Mouse (Mus musculus) CH12.LX (cell line): ENCODE results near the gene Kalrn. TPM values are rescaled to one million over a fixed set of nuclear protein-coding genes. Genes with fewer than 3 reads are reported as not detected.

Experiments used
- DNase-seq: peaks from one replicate; pipeline ENCODE4 v3.0.0-alpha.2; 2013; ENCODE audit errors: extremely low read depth
- H3K27ac ChIP-seq: 2 replicates; pipeline ENCODE4 v1.5.1; 2012; ENCODE audit warnings: low read depth, mild to moderate bottlenecking, control low read depth, moderate library complexity; ENCODE audit not compliant: insufficient read depth
- H3K27me3 ChIP-seq: replicated peaks from 2 replicates; pipeline ENCODE3; 2012; ENCODE audit warnings: inconsistent platforms
- H3K36me3 ChIP-seq, 2 experiments: replicated peaks in 1 of 2; 2 replicates each; pipeline versions ENCODE3 to v1.6.1; 2012; ENCODE audit warnings: inconsistent platforms in 1 of 2, low read length in 1 of 2, mild to moderate bottlenecking in 1 of 2, mixed read lengths in 1 of 2, moderate library complexity in 1 of 2; ENCODE audit not compliant: control insufficient read depth in 1 of 2, insufficient read depth in 1 of 2
- H3K4me1 ChIP-seq, 2 experiments: 2 replicates each; pipeline ENCODE4 v1.6.1; 2012; ENCODE audit warnings: inconsistent platforms in 1 of 2, moderate library complexity in 1 of 2; ENCODE audit not compliant: insufficient read depth in 2 of 2, control insufficient read depth in 1 of 2
- H3K4me2 ChIP-seq: 2 replicates; pipeline ENCODE4 v1.6.1; 2012; ENCODE audit warnings: low read depth, mild to moderate bottlenecking, control low read depth; ENCODE audit not compliant: poor library complexity, insufficient read depth, severe bottlenecking
- H3K4me3 ChIP-seq, 3 experiments: fragments of 150-350 bp in 1 of 3; sonication (generic) in 1 of 3; replicated peaks in 1 of 3; 2 replicates each; pipeline versions ENCODE3 to v1.5.1; 2011 to 2012; ENCODE audit warnings: low read depth in 2 of 3, low read length in 2 of 3, mild to moderate bottlenecking in 2 of 3, moderate library complexity in 2 of 3, control low read depth in 1 of 3, improper control_type of control experiment in 1 of 3, inconsistent platforms in 1 of 3, mixed read lengths in 1 of 3; ENCODE audit not compliant: poor library complexity in 1 of 3
- H3K79me2 ChIP-seq: replicated peaks from 2 replicates; pipeline ENCODE4 v1.6.1; 2012; ENCODE audit warnings: mild to moderate bottlenecking, moderate library complexity; ENCODE audit not compliant: control insufficient read depth, poor library complexity, insufficient read depth, severe bottlenecking; ENCODE audit errors: extremely low read depth
- H3K9ac ChIP-seq: 2 replicates; pipeline ENCODE4 v1.6.1; 2012; ENCODE audit warnings: low read depth, mild to moderate bottlenecking, control low read depth, moderate library complexity; ENCODE audit not compliant: insufficient read depth
- H3K9me3 ChIP-seq: replicated peaks from 2 replicates; pipeline ENCODE3; 2012; ENCODE audit warnings: low read length, inconsistent platforms, mixed read lengths
- CHD1 ChIP-seq: IDR thresholded peaks from 2 replicates; pipeline ENCODE4 v1.6.1; 2012; ENCODE audit warnings: low read depth, low read length, improper control_type of control experiment, inconsistent platforms
- E2F4 ChIP-seq: IDR thresholded peaks from 2 replicates; pipeline ENCODE4 v1.6.1; 2011; ENCODE audit warnings: low read depth, low read length, improper control_type of control experiment; ENCODE audit not compliant: insufficient replicate concordance
- ELF1 ChIP-seq: IDR thresholded peaks from 2 replicates; pipeline ENCODE4 v1.6.1; 2014; ENCODE audit warnings: low read depth, mild to moderate bottlenecking, inconsistent platforms, low read length, improper control_type of control experiment
- EP300 ChIP-seq: IDR thresholded peaks from 2 replicates; pipeline ENCODE4 v1.6.1; 2011; ENCODE audit warnings: low read length, improper control_type of control experiment
- HCFC1 ChIP-seq: IDR thresholded peaks from 2 replicates; pipeline ENCODE4 v1.6.1; 2012; ENCODE audit warnings: low read depth, mild to moderate bottlenecking, inconsistent platforms, low read length, improper control_type of control experiment
- IRF4 ChIP-seq: IDR thresholded peaks from 2 replicates; pipeline ENCODE4 v1.6.1; 2014; ENCODE audit warnings: low read depth, mild to moderate bottlenecking, inconsistent platforms, low read length, improper control_type of control experiment
- JUND ChIP-seq: conservative IDR thresholded peaks from 2 replicates; pipeline ENCODE4 v1.6.1; 2011; ENCODE audit warnings: low read depth, low read length, improper control_type of control experiment
- MAFK ChIP-seq: IDR thresholded peaks from 2 replicates; pipeline ENCODE4 v1.6.1; 2011; ENCODE audit warnings: low read length, improper control_type of control experiment; ENCODE audit not compliant: insufficient replicate concordance
- MAX ChIP-seq: IDR thresholded peaks from 2 replicates; pipeline ENCODE4 v1.6.1; 2011; ENCODE audit warnings: low read length, improper control_type of control experiment
- MAZ ChIP-seq: IDR thresholded peaks from 2 replicates; pipeline ENCODE4 v1.6.1; 2012; ENCODE audit warnings: low read depth, mild to moderate bottlenecking, inconsistent platforms, low read length, improper control_type of control experiment, moderate library complexity
- MXI1 ChIP-seq: IDR thresholded peaks from 2 replicates; pipeline ENCODE4 v1.6.1; 2011; ENCODE audit warnings: mild to moderate bottlenecking, low read depth, low read length, improper control_type of control experiment
- MYC ChIP-seq: IDR thresholded peaks from 2 replicates; pipeline ENCODE4 v1.6.1; 2011; ENCODE audit warnings: low read depth, mild to moderate bottlenecking, improper control_type of control experiment, low read length
- NELFE ChIP-seq: IDR thresholded peaks from 2 replicates; pipeline ENCODE4 v1.6.1; 2011; ENCODE audit warnings: low read depth, low read length, improper control_type of control experiment
- NRF1 ChIP-seq: IDR thresholded peaks from 2 replicates; pipeline ENCODE4 v1.6.1; 2014; ENCODE audit warnings: low read depth, mild to moderate bottlenecking, inconsistent platforms, low read length, improper control_type of control experiment, moderate library complexity
- POLR2AphosphoS2 ChIP-seq: IDR thresholded peaks from 2 replicates; pipeline ENCODE4 v1.6.1; 2011; ENCODE audit warnings: low read depth, low read length, improper control_type of control experiment
- SIN3A ChIP-seq: IDR thresholded peaks from 2 replicates; pipeline ENCODE4 v1.6.1; 2012; ENCODE audit warnings: low read length, improper control_type of control experiment, inconsistent platforms
- TCF12 ChIP-seq: IDR thresholded peaks from 2 replicates; pipeline ENCODE4 v1.6.1; 2014; ENCODE audit warnings: low read depth, mild to moderate bottlenecking, inconsistent platforms, low read length, improper control_type of control experiment
- USF1 ChIP-seq: IDR thresholded peaks from 2 replicates; pipeline ENCODE4 v1.6.1; 2014; ENCODE audit warnings: low read depth, mild to moderate bottlenecking, inconsistent platforms, low read length, improper control_type of control experiment
- USF2 ChIP-seq: conservative IDR thresholded peaks from 2 replicates; pipeline ENCODE4 v1.6.1; 2011; ENCODE audit warnings: low read depth, low read length, improper control_type of control experiment
- ZC3H11A ChIP-seq: IDR thresholded peaks from 2 replicates; pipeline ENCODE4 v1.6.1; 2012; ENCODE audit warnings: low read depth, mild to moderate bottlenecking, inconsistent platforms, low read length, improper control_type of control experiment
- ZKSCAN1 ChIP-seq: IDR thresholded peaks from 2 replicates; pipeline ENCODE4 v1.6.1; 2012; ENCODE audit warnings: low read depth, inconsistent platforms, low read length, improper control_type of control experiment, borderline replicate concordance
- ZNF384 ChIP-seq: IDR thresholded peaks from 2 replicates; pipeline ENCODE4 v1.6.1; 2012; ENCODE audit warnings: low read depth, low read length, improper control_type of control experiment, inconsistent platforms
- dilution Hi-C: fragments of 300-500 bp; cut with MboI; formaldehyde crosslinking; loops from 2 replicates; pipeline ENCODE4 v1.14.3; 2020; ENCODE audit warnings: low sequenced_read_pairs; ENCODE audit not compliant: extremely low pct_unique_long_range_greater_than_20kb, extremely low pct_ligation_motif_present
- in situ Hi-C: fragments of 300-500 bp; cut with MboI; formaldehyde crosslinking; loops from 3 replicates; pipeline ENCODE4 v1.14.3; 2019; ENCODE audit warnings: low sequenced_read_pairs, low pct_ligation_motif_present, low pct_unique_long_range_greater_than_20kb, mixed read lengths
- polyA plus RNA-seq: library from polyadenylated mRNA; unstranded; fragments of >175 nt; gene quantifications from 2 replicates; pipeline ENCODE4 v1.2.1, GENCODE M21; 2012; ENCODE audit warnings: low read depth; ENCODE audit not compliant: insufficient read length
- total RNA-seq, 2 experiments: library from RNA; depleted of rRNA; stranded (reverse); fragments of 300-350 nt in 1 of 2; fragments of >200 nt in 1 of 2; gene quantifications; 2 replicates each; pipeline ENCODE4 v1.2.3; 2012 to 2014

The Kalrn gene
- total and polyA plus RNA-seq, 3 experiments, result 0.08 to 0.09 TPM; not detected in 1

DNA sequence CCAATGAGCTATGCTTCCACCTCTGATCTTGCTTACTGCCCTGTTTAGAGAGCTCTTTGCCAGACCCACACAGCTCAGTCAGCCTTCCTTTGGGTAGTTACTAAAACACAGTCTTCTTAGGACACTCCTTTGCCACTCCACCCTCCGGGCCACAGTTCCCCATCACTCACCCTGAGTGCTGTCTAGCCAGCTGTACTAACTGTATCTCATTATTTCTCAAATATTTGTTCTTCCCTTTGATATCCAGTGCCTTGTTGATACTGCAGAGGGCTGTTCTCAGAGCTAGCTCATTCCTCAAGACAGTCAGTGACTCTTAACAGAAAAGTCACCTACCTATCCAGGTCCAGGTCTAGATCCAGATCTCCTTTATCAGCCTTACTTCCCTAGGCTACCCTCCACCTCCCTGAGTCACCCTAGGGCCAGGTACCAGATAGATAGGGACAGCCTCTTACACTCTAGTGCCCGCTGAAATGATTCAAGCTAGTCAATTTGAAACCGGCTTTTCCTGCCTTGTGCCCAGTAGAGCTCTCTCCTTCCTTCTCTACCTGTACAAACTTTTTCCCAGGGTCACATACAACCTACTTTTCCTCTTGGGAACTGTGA, 502.0 kb downstream of the Kalrn start:
- Histone ChIP-seq H3K4me3 (no peak overlapping the region), H3K27me3 (peaks cover 22% of the 10 kb centered on the region), H3K79me2 (no peaks in the 10 kb centered on the region), H3K9ac (no peak overlapping the region), H3K4me1 (peaks cover 0 to 4% of the 10 kb centered on the region in 2 experiments; a peak in 1 of 4 replicates), H3K4me2 (no peak overlapping the region), H3K36me3 (no peaks in the 10 kb centered on the region), H3K27ac (no peak overlapping the region), H3K9me3 (peaks cover 11% of the 10 kb centered on the region)
- no peak for TF ChIP-seq SIN3A
- TF ChIP-seq MXI1, result no peak
- TF ChIP-seq MYC, result no peak
- TF ChIP-seq JUND, result no peak
- dilution Hi-C loops (no loop called here), in situ Hi-C loops (no loop called here)
- no peak for DNase-seq

DNA sequence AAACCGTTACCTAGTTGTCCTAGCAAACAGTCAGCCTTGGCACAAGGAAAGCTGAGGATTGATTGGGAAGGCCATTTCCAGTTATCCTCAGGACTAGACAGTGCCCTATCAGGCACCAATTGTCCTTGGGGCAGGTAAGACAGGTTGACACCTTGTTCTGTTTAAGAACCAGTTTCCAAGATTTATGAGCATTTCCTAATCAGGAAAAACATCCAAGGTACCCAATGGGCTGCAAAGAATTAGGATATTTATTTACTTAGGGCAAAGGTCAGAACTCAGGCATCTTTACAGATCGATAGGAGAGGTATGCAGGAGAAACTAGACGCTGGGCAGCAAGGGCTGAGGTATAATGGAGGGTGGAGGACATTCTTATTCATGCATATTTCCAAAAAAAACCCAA, 503.9 kb downstream of the Kalrn start:
- H3K4me3 ChIP-seq, result no peak overlapping the region
- no peaks in the 10 kb centered on the region for H3K79me2 ChIP-seq
- H3K9ac ChIP-seq, result no peak overlapping the region
- peaks cover 31% of the 10 kb centered on the region for H3K27me3 ChIP-seq
- no peak for DNase-seq
- peaks cover 14% of the 10 kb centered on the region for H3K9me3 ChIP-seq
- in situ Hi-C loops (no loop called here), dilution Hi-C loops (no loop called here)
- H3K4me1 ChIP-seq, result no peaks in the 10 kb centered on the region
- H3K36me3 ChIP-seq, result no peaks in the 10 kb centered on the region
- H3K27ac ChIP-seq, result no peak overlapping the region
- TF ChIP-seq MAX, result no peak
- no peak for TF ChIP-seq E2F4
- TF ChIP-seq JUND, result no peak
- TF ChIP-seq MAZ, result no peak
- TF ChIP-seq ZKSCAN1, result no peak
- no peak for TF ChIP-seq ZNF384
- TF ChIP-seq MAFK, result no peak
- no peak for TF ChIP-seq TCF12
- TF ChIP-seq IRF4, result no peak
- TF ChIP-seq USF2, result no peak
- TF ChIP-seq MYC, result no peak
- no peak for TF ChIP-seq NELFE
- no peak for TF ChIP-seq EP300
- TF ChIP-seq NRF1, result no peak
- TF ChIP-seq HCFC1, result no peak
- no peak for TF ChIP-seq ELF1
- TF ChIP-seq USF1, result no peak
- TF ChIP-seq POLR2AphosphoS2, result no peak
- TF ChIP-seq ZC3H11A, result no peak
- no peak for TF ChIP-seq CHD1
- no peak overlapping the region for H3K4me2 ChIP-seq
